Mouse (Mus musculus): ENCODE results near the gene 1700001O22Rik.

DNA sequence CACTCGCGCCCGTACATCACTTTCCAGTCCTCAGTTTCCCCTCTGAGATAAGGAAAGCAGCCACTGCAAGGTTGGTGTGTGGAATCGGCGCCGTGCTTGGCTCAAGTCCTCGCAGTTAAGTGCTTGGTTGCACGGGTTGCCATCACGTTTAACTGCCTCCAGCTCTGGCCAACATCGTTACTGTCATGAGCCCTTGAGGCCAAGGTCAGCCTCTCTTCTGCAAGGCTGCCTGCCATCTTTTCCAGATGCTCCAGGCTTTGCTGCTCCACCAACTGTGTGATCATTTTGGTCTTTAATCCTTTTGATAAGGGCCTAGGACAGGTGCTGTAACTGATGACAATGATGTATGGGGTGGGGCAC, 4.8 kb upstream of the 1700001O22Rik start:
- TF ChIP-seq CTCF (IDR thresholded peaks at IDR 0.05; ENCODE audit: borderline replicate concordance, extremely low read depth, insufficient read depth, insufficient read length) = no peak
- no peak for TF ChIP-seq POLR2A (IDR thresholded peaks at IDR 0.05; ENCODE audit: borderline replicate concordance, extremely low read depth, insufficient read depth, insufficient read length, poor library complexity, severe bottlenecking)
